Mouse (Mus musculus): ENCODE data around the gene Trip10.

The Trip10 gene

DNA sequence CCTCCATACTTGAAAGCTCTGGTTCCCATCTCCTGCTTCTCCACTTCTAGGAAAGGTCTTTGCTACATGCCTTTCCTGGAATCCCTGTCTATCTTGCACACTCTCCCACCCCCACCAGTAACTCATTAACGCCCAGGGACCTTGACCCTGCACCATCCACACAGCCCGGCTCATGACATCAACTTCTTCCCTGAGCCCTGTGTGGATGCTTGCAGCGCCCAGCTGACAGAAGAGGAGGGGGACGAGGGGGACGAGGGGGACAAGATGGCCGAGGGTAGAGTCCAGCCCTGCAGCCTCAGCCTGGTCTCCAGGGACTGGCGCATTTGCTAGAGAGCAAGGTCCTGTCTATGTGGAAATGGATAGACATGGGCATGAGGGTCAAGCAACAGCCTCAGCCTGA, 16.2 kb upstream of the Trip10 start:
- intact Hi-C loops (cut with DNase I): no loop called here

DNA sequence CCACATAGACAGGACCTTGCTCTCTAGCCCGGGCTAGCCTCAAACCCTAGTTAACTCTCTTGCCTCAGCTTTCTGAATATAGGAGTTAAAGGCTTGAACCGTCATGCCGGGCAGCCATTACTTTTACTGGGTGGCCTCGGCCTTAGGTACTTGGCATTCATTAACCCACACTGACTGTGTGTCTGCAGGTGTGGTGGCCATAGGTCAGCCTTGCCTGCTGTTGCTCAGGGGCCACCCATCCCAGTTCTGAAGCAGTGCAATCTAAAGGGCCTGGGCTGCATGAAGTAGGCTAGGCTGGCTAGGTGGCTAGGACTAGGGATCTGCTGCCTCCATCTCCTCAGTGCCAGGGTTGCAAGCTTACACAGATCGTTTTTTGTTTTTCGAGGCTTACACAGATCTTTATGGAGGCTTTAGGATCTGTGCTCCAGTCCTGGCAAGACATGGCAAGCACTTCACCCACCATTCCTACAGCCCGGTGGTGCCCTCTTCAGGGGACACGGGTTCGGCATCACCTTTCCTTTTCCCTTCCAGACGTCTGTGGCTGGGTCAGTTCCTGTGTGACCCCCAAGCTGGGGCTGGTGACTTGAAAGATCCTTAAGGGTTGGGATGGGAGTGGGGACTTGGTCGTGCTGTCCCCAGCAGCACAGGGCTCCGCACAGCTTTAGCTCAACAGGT, 14.9 kb upstream of the Trip10 start:
- intact Hi-C loops (cut with DNase I): no loop called here

DNA sequence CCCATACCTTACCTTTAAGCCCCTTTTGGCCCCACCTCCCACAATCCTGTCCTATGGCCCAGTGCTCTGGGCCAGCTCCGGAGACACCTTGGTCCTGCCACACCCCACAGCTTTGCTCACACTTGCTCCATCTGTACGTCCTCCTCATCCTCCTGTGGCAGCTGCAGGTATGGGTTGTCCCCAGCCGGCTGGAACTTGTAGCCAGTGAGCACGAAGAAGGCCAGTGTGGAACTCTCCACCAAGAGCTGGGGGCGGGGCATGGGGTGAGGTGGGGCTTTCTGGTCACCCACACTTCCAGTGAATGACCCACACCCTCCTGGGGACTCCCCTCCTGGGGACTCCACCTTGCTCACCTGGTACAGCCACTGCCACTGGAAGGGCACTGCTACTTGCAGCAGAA, 13.5 kb upstream of the Trip10 start:
- intact Hi-C loops (cut with DNase I): no loop called here

DNA sequence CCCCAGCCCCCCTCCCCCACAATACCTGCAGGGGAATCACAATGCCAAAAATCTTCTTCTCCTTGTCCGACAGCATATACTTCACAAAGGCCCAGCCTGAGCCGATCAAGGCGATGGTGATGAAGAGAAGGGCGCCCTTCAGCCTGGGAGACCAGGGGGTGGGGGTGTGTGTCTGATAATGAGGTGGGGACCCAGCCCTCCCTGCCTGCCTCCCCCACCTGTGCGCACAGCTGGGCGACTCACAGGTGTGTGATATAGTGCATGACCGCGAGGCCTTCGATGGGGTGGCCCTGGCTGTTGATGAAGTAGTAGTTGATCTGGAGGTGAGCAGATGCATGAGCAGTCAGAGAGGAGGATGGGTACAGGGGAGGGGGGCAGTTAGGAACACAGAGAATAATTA, 12.1 kb upstream of the Trip10 start:
- intact Hi-C loops (cut with DNase I): no loop called here

DNA sequence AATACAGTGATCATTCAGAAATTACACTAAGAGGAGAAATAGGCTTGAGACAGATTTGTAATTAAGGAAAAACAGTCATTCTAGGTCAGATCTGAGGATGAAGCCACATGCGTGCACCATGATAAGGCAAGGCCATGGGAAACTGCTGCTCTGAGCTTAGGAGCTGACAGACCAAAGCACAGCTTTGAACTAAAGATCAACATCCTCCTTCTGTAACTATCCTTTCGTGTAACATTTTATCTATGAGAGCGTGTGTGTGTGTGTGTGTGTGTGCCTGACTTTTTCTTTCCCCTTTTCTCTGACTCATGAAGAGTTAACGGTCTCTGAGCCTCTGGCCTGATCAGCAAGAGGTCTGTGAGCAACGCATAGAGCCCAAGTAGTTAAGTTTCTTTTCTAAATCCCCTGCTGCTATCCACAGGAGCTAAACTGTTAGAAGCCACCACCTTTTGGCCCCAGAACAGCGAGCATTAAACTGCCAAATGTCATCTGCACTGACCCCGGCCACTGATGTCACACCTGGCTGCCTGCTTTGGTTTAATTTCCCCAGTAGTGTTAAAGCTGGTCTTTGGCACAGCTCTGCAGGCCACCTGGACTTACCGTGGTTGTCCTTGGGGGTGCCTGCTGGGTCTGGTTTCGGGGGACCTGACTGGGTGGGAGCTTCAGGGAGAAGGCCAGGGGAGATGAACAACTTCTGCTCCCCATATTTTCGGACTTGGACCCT, 5.4 kb upstream of the Trip10 start:
- intact Hi-C loops (cut with DNase I): no loop called here

DNA sequence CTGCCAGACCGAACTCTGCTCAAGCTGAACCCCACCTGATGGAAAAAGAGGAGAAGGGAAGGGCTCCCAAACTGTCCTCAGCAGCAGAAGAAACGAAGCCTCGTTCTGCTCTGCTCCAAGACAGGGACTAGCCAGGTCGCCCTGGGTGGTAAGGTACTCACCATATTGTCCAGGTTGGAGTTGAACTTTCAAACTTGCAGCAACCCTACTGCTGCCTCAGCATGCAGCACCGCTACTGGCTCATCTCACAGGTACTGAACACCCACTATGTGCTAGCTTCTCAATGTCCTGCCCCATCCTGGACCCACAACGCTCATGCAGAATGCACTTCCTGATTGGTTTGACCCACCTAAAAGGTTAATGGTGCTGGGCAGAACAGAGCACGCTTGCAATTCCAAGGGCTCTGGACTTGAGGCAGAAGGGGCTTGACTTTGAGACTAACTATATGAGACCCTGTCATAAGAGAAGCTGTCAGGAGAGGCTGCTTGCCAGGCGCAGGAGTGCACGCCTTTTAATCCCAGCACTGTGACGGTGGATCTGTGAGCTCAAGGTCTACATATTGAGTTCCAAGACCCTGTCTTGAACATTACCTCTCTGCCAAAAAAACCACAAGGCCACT, 3.8 kb upstream of the Trip10 start:
- intact Hi-C loops (cut with DNase I): no loop called here

DNA sequence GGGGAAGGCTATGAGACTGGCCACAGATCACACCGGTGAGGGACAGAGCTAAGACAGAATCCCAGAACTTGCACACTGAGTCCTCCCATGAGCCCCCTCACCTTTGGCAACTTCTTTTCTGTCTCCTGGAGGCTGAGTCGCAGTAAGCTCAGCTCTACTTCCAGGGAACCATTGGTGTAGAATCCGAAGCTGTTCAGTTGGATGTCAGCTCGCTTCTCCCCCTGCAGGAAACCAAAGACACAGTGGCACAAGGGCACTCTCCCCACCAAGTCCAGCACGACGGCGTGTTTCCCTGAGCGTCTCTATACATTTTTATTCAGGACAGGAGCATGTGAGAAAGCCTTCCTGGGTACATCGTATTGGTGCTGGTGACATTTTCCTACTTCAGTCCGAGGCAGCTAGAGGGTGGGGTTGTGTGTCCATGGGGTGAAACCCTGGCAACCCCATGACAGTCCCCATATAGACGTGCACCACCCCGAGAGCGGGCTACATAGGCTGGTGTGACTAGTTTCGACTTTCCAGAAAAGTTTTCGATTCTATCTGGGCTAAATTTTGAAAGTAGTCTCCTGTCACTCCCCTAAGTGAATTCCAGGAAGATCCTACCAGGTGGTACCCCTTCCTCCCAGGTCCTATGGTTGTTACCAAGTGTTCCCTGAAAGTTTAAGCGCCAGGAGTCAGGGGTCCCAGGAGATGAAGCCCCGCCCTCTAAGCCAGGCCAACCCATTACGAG, 2.4 kb upstream of the Trip10 start:
- intact Hi-C loops (cut with DNase I): no loop called here

DNA sequence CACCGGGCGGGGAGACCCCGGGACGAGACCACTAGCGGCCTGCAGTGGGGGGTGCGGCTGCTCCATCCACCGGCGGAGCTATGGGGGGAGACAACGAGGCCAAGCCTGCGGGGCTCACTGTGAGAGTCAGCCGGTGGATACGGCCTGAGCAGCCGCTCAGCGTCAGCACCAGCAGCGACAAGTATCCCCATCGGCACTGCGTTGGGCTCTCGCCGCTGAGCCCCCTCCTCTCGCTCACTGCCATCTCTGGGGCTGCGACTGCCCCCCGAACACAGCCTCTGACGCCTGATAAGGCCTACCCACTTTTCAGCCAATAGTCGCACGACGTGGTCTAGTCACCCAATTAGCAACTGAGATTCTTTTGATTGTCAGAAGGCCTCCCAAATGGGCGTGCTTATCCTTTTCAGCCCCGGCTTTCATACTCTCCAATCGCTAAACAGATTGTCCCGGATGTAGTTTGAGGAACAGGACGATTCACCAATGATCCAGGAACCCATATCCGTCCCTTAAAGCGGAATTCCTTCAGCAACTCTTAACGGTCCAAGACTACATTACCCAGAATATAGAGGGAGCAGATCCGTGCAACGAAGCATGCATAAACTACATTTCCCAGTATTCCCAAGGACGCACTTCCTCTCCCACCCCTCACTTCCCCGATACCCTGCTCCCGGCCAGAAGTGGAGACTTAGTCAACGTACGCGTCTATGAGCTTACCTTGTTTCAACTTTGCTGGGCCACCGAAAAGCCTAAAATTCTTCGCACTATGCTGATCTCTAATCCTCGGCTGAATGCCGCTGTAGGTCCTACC, 1.7 kb upstream of the Trip10 start:
- intact Hi-C loops (cut with DNase I): loop anchor here (1.0 to 2.0 kb wide), 2 partner anchors 29 to 88 kb away; no protein-coding TSS in a partner anchor

DNA sequence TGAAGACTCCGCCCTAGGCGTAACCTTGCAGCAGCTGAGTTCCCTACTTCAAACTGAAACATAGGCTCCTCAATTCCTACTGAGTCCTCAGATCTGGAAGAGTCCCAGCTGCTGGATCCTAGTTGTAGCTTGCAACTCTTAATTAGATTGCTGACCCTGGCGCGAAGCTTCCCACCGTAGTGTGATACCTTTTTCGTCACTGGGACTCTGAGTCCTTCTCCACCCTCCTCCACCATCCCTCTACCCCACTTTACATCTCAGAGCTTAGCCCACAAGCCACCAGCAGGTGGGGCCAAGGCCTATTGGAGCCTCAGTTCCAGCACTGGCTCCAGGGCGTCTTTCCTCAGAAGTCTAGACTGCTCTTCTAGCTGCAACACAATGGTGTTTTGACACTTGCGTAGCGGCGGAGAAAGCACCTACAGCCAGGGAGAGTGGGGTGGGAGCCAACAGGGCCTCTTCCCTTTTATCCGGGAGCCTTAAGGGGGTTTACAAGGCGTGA, 1.0 kb upstream of the Trip10 start, which contains the start of gene Gpr108:
Gene Gpr108, minus strand, starts transcription at position 246 of the 499 bp plus-strand sequence.
- intact Hi-C loops (cut with DNase I): loop anchor here (1.0 to 2.0 kb wide), 2 partner anchors 29 to 87 kb away; no protein-coding TSS in a partner anchor

DNA sequence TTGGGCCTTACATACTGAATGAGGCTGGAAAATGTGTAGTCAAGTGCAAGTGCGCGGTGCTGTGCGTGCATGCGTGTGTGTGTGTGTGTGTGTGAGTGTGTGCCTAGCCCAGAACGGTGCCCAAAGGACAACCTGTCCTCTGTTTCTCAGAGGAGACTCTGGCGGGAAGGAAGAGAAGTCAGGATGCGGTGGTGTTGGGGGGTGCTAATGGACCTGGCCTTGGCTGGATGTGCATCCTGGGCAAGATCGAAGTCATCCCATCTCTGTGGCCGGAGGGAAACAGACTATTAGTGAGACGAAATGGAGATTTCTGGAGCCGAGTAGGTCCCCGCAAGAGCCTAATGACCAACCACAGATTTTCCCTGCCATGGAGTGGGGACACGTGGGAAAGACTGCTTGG, 484 bp upstream of the Trip10 start:
- intact Hi-C loops (cut with DNase I): loop anchor here (1.0 to 2.0 kb wide), 2 partner anchors 28 to 87 kb away; no protein-coding TSS in a partner anchor

DNA sequence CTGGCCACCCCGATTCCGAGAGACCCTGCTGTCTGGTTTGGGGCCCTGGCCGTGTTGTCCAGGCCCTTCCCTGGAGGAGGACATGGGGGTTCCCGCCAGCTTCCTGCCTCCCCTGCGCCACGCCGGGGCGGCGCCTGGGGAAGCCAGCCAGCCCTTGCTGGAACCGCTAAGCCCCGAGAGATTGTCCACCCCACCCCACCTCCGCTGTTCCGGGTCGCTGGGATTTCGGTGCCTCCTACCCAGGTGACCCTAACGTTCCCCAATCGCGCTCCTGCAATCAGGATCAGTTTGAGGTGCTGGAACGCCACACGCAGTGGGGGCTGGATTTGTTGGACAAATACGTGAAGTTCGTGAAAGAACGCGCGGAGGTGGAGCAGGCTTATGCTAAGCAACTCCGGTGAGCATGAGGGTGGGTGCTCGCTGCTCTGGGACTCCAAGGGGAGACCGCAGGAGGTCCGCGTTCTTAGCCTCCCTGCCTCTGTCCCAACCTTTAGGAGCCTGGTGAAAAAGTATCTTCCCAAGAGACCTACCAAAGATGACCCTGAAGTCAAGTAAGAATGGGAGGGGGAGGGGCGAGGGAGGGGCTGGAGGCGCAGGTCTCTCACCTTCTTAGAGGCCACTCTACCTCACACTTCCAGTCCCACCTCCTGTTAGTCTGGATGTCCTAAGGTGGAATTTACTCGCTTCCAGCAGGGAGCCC, 1.4 kb downstream of the Trip10 start:
- intact Hi-C loops (cut with DNase I): no loop called here

DNA sequence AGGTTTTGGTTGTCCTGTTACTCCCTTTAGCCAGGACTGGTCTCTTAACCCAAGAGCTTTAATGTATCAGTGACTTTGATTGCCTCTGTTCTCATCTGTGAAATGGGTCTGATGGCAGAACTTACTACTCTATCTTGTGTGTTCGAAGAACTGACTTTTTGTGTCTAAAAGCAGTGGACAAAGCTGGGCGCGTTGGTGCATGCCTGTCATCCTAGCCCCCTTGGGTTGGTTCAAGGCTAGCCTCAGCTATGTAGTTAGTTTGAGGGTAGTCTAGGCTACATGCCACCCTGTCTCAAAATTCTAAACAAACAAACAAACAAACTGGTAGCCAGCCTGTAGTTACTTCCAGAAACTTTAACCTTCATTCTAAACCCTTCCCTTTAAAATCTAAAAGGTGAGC, 2.2 kb downstream of the Trip10 start:
- intact Hi-C loops (cut with DNase I): no loop called here

DNA sequence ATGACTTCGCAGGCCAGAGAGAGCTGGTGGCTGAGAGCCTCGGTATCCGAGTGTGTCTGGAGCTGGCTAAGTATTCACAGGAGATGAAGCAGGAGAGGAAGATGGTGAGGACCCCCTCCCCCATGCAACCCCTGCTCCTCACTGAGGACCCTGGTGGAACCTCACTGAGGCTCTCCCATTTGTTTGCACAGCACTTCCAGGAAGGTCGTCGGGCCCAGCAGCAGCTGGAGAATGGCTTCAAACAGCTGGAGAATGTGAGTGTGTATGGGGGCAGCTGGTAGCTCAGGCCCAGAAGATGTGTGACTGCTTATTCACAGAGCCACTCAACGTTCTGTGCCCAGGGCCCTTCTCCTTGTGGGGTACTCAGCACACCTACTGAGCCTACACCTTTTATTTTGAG, 4.1 kb downstream of the Trip10 start:
- intact Hi-C loops (cut with DNase I): no loop called here

DNA sequence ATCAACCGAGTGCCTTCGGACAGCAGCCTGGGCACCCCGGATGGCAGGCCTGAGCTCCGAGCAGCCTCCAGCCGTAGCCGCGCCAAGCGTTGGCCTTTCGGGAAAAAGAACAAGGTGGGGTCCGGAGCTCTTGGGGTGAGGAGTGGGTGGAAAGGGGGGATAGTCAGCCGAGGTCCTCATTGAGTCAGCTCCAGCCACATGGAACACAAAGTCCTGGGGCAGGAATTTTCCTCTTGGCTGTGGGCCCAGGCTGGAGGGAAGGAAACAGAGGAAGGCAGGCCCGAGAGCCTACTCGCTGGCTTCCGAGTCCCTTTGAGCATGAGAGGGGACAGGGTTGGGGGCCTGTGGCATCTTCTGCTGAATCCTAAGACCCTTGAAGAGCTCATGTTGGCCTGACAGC, 6.1 kb downstream of the Trip10 start:
- intact Hi-C loops (cut with DNase I): no loop called here

DNA sequence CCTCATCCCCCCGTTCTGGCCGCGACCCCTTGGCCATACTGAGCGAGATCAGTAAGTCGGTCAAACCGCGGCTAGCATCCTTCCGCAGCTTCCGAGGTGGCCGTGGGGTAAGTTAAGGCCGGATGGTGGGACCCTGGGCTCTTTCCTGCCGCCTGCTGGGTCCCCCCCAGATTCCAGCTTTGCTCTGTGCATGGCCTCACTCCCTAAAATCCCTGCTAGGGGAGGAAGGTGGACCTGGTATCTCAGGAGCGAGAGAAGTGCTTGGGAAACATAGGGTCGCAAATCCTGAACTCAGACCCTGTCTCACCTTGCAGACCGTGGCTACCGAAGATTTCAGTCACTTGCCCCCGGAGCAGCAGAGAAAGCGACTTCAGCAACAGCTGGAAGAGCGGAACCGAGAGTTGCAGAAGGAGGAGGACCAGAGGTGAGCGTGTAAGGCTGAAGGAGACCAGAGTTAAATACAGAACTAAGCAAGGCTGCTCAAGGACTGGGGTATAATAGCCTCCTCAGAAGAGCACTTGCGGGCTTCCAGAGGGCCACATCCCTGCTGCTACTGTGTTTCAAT, 7.7 kb downstream of the Trip10 start:
- intact Hi-C loops (cut with DNase I): no loop called here

DNA sequence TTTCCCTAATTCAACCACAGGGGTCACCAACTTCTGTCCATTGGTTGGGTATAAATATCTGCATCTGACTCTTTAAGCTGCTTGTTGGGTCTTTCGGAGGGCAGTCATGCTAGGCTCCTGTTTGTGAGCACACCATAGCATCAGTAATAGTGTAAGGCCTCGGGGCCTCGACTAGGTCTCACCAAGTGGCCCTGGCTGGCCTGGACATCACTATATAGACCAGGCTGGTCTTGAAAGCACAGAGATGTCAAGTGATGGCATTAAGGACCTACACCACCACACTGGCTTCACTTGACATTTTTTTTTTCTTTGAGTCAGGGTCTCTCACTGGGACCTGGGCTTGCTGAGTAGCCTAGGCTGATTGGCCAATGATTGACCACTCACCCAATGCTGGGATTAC, 8.9 kb downstream of the Trip10 start:
- intact Hi-C loops (cut with DNase I): no loop called here

DNA sequence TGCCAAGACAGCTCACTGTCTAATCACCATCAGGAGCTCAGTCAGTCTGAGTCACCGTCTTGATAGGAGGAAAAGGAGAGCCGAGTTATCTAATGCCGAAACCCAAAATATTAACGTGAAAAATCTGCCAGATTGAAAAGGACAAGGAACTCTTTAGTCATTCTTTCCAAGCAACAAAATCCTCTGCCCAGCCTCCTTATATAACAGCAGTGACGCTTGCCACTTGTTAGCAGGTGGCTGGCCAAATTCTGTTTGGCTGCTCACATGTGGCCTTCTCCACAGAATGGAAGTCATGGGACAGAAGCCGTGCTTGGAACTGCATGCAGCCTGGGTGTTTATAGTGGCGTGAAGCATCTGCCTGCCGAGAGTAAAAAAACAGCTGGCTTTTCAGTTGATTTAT, 10.5 kb downstream of the Trip10 start:
- intact Hi-C loops (cut with DNase I): no loop called here

DNA sequence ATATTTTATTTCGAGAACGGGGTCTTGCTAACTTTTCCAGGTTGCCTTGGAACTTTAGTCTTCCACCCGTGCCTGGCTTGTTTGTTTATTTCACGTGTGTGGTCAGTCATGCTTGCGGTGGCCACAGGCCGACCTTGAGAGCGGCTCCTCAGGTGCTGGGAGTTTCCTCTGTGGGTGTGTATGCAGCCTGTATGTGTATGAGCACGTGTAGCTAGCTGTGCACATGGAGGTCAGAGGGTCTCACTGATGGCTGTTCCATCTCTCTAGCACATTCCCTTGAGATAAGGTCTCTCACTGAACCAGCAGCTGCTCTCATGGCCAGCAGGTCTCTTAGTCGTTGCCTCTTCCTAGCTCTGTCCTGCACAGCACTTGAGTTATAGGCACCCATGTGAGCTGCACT, 11.1 kb downstream of the Trip10 start:
- intact Hi-C loops (cut with DNase I): no loop called here

DNA sequence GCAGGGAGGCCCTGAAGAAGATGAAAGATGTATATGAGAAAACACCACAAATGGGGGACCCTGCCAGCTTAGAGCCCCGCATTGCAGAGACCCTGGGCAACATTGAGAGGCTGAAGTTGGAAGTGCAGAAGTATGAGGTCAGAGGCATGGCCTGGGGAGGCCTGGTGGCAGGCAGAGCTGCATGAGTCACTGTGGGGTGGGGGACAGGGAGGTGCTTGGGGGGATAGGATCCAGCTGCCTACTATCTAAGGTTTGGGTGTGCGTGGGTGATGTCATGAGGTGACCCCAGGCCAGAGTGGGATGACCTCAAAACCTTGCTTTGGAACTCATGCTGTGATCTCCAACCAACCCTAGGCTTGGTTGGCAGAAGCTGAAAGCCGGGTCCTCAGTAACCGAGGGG, 12.0 kb downstream of the Trip10 start:
- intact Hi-C loops (cut with DNase I): no loop called here

DNA sequence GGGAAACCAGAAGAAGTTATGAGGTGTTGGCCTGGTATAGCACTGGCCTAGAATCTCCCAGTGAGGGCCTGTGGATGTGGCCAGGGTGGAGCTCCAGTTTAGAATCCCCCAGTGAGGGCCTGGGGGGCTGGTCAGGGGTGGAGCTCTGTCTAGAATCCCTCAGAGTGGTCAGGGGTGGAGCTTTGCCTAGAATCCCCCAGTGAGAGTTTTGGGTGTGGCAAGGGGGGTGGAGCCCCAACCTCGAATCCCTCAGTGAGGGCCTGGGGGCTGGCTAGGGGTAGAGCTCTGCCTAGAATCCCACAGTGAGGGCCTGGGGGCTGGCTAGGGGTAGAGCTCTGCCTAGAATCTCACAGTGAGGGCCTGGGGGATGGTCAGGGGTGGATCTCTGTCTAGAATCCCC, 12.5 kb downstream of the Trip10 start:
- intact Hi-C loops (cut with DNase I): no loop called here
